Mouse (Mus musculus) liver, postnatal 0 days (tissue): ENCODE results near the gene Lmnb2.

ENCODE experiments used
- CTCF ChIP-seq: sonication (generic); IDR thresholded peaks from 2 replicates; pipeline ENCODE4 v1.5.1; 2016; ENCODE audit warnings: antibody characterized with exemption, low read depth
- EP300 ChIP-seq: IDR thresholded peaks from 2 replicates; pipeline ENCODE4 v1.6.1; 2016; ENCODE audit warnings: antibody characterized with exemption, low read depth, mild to moderate bottlenecking

GRCm38 (mm10) chr10:80929299-80930226 is 11.5 kb upstream of the Lmnb2 start, which contains the start of gene Gadd45b:
- TF ChIP-seq CTCF: no peak
- peak; percentile 30 for TF ChIP-seq EP300
